Mouse (Mus musculus) liver, adult 2 months (tissue): Measurements from ENCODE around the gene Nhsl1.

ENCODE experiments used
- CTCF ChIP-seq: fragments of 200-500 bp; IDR thresholded peaks from 2 replicates; pipeline ENCODE4 v1.5.1; 2011; ENCODE audit warnings: low read depth, low read length, control low read depth
- POLR2A ChIP-seq: fragments of 200-500 bp; IDR thresholded peaks from 2 replicates; pipeline ENCODE4 v1.6.1; 2011; ENCODE audit warnings: low read length, control low read depth; ENCODE audit not compliant: insufficient read depth; ENCODE audit errors: extremely low read depth

- TF ChIP-seq CTCF (no peak), POLR2A (no peak)
These were observed 41.4 kb downstream of the Nhsl1 start for GRCm38 (mm10) chr10:18360175-18360574.
